Mouse (Mus musculus) heart, postnatal 25 days (tissue): ENCODE measurements around the gene Gadl1. TPM values are rescaled to one million over a fixed set of nuclear protein-coding genes. Genes with fewer than 3 reads are reported as not detected.
"Not testable (repeated sequence)": the region's sequence is repeated elsewhere in the genome, so short reads cannot be mapped to it uniquely, and the experiment has no call there.

Source experiments
- DNase-seq: peaks from one replicate; pipeline ENCODE4 v3.0.0; 2022; ENCODE audit warnings: low spot score
- intact Hi-C: fragments of 180-260 bp; cut with DNase I; formaldehyde crosslinking; loops from one replicate; pipeline ENCODE4 v1.15.1; 2025
- total RNA-seq, 2 experiments: library from RNA; stranded (reverse); gene quantifications; 2 replicates each; pipeline ENCODE4 v1.2.3; 2021

Gene Gadl1
- total RNA-seq, 2 experiments from 2014 or later: 0.05 TPM; not detected in 1

GRCm38 (mm10) chr9:115999361-115999990 lies 90.2 kb downstream of the Gadl1 start:
- no peak for DNase-seq
- intact Hi-C loops: no loop called here

- intact Hi-C loops: no loop called here
- DNase-seq: no peak
Measured at GRCm38 (mm10) chr9:116013911-116014310, 104.7 kb downstream of the Gadl1 start.

GRCm38 (mm10) chr9:116016221-116016620 lies 107.0 kb downstream of the Gadl1 start:
- no peak for DNase-seq
- intact Hi-C loops: no loop called here

- intact Hi-C loops: no loop called here
- no peak for DNase-seq
Measured at GRCm38 (mm10) chr9:116017091-116017490, 107.8 kb downstream of the Gadl1 start.

GRCm38 (mm10) chr9:116018586-116018985 lies 109.3 kb downstream of the Gadl1 start:
- intact Hi-C loops: no loop called here
- DNase-seq: no peak

GRCm38 (mm10) chr9:116025371-116025770 lies 116.1 kb downstream of the Gadl1 start:
- no peak for DNase-seq
- intact Hi-C loops: no loop called here

GRCm38 (mm10) chr9:116029076-116029475 lies 119.8 kb downstream of the Gadl1 start:
- no peak for DNase-seq
- intact Hi-C loops: no loop called here

GRCm38 (mm10) chr9:116032711-116033110 lies 123.5 kb downstream of the Gadl1 start:
- no peak for DNase-seq
- intact Hi-C loops: no loop called here

GRCm38 (mm10) chr9:116038275-116038674 lies 129.0 kb downstream of the Gadl1 start:
- intact Hi-C loops: no loop called here

GRCm38 (mm10) chr9:116039981-116040380 lies 130.7 kb downstream of the Gadl1 start:
- DNase-seq: no peak
- intact Hi-C loops: loop anchor here (2.0 kb wide), 1 partner anchor 177 kb away; no protein-coding TSS in a partner anchor

More at GRCm38 (mm10) chr9:116038275-116038674, 129.0 kb downstream of the Gadl1 start:
- DNase-seq: no peak

- DNase-seq: not testable (repeated sequence)
- intact Hi-C loops: loop anchor here (1.0 to 2.0 kb wide), 2 partner anchors 178 to 331 kb away; no protein-coding TSS in a partner anchor
Measured at GRCm38 (mm10) chr9:116040852-116041251, 131.6 kb downstream of the Gadl1 start.

- intact Hi-C loops: loop anchor here (1.0 to 2.0 kb wide), 2 partner anchors 179 to 331 kb away; no protein-coding TSS in a partner anchor
- no peak for DNase-seq
Measured at GRCm38 (mm10) chr9:116041369-116041768, 132.1 kb downstream of the Gadl1 start.

GRCm38 (mm10) chr9:116041787-116042186 lies 132.5 kb downstream of the Gadl1 start:
- peak; percentile 16 for DNase-seq
- intact Hi-C loops: loop anchor here (1.0 to 2.0 kb wide), 2 partner anchors 179 to 331 kb away; no protein-coding TSS in a partner anchor

- DNase-seq: no peak
- intact Hi-C loops: no loop called here
Measured at GRCm38 (mm10) chr9:116049985-116050384, 140.7 kb downstream of the Gadl1 start.

GRCm38 (mm10) chr9:116053976-116054375 lies 144.7 kb downstream of the Gadl1 start:
- intact Hi-C loops: no loop called here
- no peak for DNase-seq

- DNase-seq: no peak
- intact Hi-C loops: no loop called here
Measured at GRCm38 (mm10) chr9:116058475-116058874, 149.2 kb downstream of the Gadl1 start.

- intact Hi-C loops: no loop called here
- DNase-seq: no peak
Measured at GRCm38 (mm10) chr9:116059156-116059555, 149.9 kb downstream of the Gadl1 start.

GRCm38 (mm10) chr9:116060691-116061090 lies 151.4 kb downstream of the Gadl1 start:
- intact Hi-C loops: loop anchor here (2.0 to 5.0 kb wide), 2 partner anchors 324 to 492 kb away; no protein-coding TSS in a partner anchor
- no peak for DNase-seq

GRCm38 (mm10) chr9:116064774-116065173 lies 155.5 kb downstream of the Gadl1 start:
- intact Hi-C loops: loop anchor here (5.0 kb wide), 1 partner anchor 488 kb away; no protein-coding TSS in a partner anchor

GRCm38 (mm10) chr9:116071561-116071960 lies 162.3 kb downstream of the Gadl1 start:
- intact Hi-C loops, DNase-seq: not testable (repeated sequence)

More at GRCm38 (mm10) chr9:116064774-116065173, 155.5 kb downstream of the Gadl1 start:
- no peak for DNase-seq

- no peak for DNase-seq
- intact Hi-C loops: no loop called here
Measured at GRCm38 (mm10) chr9:116076163-116076562, 166.9 kb downstream of the Gadl1 start.
